Mouse (Mus musculus): Measurements from ENCODE around the gene Olfr548-ps1. TPM values are rescaled to one million over a fixed set of nuclear protein-coding genes. Genes with fewer than 3 reads are reported as not detected.

Gene Olfr548-ps1
- total RNA-seq, 4 experiments from 2014 or later: not detected

DNA sequence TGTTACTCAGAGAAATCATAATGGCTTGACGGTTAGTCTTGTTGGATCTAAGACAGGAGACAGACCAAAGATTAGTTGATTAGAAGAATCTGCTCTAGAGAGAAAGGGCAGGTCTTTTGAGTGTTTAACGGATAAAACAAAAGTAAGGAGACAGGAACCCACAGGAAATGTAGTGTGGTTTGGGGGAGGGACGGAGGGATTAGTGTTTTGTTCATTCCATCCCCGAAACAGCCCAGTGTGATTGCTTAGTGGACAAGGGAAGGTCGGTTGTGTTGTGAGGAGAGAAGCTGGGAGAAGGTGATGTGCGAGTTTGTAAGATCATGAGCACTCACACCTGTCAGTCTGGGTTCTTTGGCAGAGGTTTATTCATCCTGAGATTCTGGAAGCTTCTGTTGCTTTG is 35.3 kb downstream of the Olfr548-ps1 start:
- DNase-seq: no peak

DNA sequence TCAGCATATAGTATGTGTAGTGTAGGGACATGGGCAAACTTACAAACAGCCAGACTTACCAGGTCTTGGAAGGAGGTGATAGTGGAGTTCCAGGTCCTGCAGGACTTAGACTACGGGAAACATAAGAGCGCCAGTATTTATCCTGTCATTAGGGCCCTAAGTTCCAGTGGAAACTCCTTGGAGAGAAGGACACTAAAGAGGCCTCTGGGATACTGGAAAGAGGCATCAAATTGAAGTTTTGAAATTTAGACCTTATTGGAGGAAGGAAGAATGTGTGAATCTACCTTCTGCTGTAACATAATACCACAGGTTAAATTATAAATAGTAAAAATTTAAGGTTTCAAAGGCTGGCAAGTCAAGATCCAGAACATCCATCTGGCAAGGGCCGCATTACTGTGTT is 51.1 kb downstream of the Olfr548-ps1 start, which contains the start of gene Olfr551:
Gene Olfr551 (minus strand): TSS at position 101 of the 400 bp plus-strand sequence.
- no peak for DNase-seq

Other genes with a start within 250 kb of the Olfr548-ps1 start
- 10 to 100 TPM; 16.4 to 23.7 (median 20.3) TPM for gene Rrm1, start 99.2 kb upstream of the Olfr548-ps1 start, total RNA-seq (2022)
- gene Olfr543, start 59.2 kb upstream of the Olfr548-ps1 start, total RNA-seq (2022): not detected
- gene Olfr544, start 52.6 kb upstream of the Olfr548-ps1 start, total RNA-seq (2022): not detected
- gene Olfr545, start 41.3 kb upstream of the Olfr548-ps1 start, total RNA-seq (2022): not detected
- not detected for gene Olfr547, start 6.1 kb upstream of the Olfr548-ps1 start, total RNA-seq (2022)
- not detected for gene Olfr549, start 9.0 kb downstream of the Olfr548-ps1 start, total RNA-seq (2022)
- gene Trim21, start 24.6 kb downstream of the Olfr548-ps1 start, total RNA-seq (2022): 10 to 100 TPM; 13.9 to 22.2 (median 19.0) TPM
- under 1 TPM in 1 of 4 experiments, not detected in 3; 0.19 TPM for gene Olfr550, start 30.5 kb downstream of the Olfr548-ps1 start, total RNA-seq (2022)
- gene Olfr551, start 51.0 kb downstream of the Olfr548-ps1 start, total RNA-seq (2022): not detected
- gene Olfr552, start 56.9 kb downstream of the Olfr548-ps1 start, total RNA-seq (2022): under 1 TPM in 1 of 4 experiments, not detected in 3; 0.05 TPM
- not detected for gene Olfr553, start 77.3 kb downstream of the Olfr548-ps1 start, total RNA-seq (2022)
- not detected for gene Olfr554, start 97.5 kb downstream of the Olfr548-ps1 start, total RNA-seq (2022)
- not detected for gene Olfr555, start 117.9 kb downstream of the Olfr548-ps1 start, total RNA-seq (2022)
- not detected for gene Olfr556, start 124.0 kb downstream of the Olfr548-ps1 start, total RNA-seq (2022)
- gene Trim68, start 146.4 kb downstream of the Olfr548-ps1 start, total RNA-seq (2022): 10 to 100 TPM; 10.9 to 19.3 (median 15.7) TPM
- under 1 TPM in 1 of 4 experiments, not detected in 3; 0.12 TPM for gene Olfr557, start 155.0 kb downstream of the Olfr548-ps1 start, total RNA-seq (2022)
- under 1 TPM in 3 of 4 experiments, not detected in 1; 0.14 to 0.40 (median 0.18) TPM for gene Olfr558, start 161.3 kb downstream of the Olfr548-ps1 start, total RNA-seq (2022)
- gene Olfr33, start 178.2 kb downstream of the Olfr548-ps1 start, total RNA-seq (2022): not detected
- gene Olfr559, start 186.6 kb downstream of the Olfr548-ps1 start, total RNA-seq (2022): not detected
- gene Olfr560, start 218.5 kb downstream of the Olfr548-ps1 start, total RNA-seq (2022): not detected
- under 1 TPM; 0.06 to 0.31 (median 0.21) TPM for gene Olfr78, start 218.6 kb downstream of the Olfr548-ps1 start, total RNA-seq (2022)
- not detected for gene Olfr561, start 230.3 kb downstream of the Olfr548-ps1 start, total RNA-seq (2022)